Mouse (Mus musculus) monocyte, adult 59 days (primary cell): ENCODE measurements around the gene Sars. TPM values are rescaled to one million over a fixed set of nuclear protein-coding genes. Genes with fewer than 3 reads are reported as not detected.

ENCODE experiments used
- total RNA-seq, 2 experiments: library from RNA; stranded (reverse); gene quantifications; one replicate each; pipeline ENCODE4 v1.2.4; 2023

Sars gene
- 10 to 100 TPM; 78.4 to 82.3 TPM for total RNA-seq

DNA sequence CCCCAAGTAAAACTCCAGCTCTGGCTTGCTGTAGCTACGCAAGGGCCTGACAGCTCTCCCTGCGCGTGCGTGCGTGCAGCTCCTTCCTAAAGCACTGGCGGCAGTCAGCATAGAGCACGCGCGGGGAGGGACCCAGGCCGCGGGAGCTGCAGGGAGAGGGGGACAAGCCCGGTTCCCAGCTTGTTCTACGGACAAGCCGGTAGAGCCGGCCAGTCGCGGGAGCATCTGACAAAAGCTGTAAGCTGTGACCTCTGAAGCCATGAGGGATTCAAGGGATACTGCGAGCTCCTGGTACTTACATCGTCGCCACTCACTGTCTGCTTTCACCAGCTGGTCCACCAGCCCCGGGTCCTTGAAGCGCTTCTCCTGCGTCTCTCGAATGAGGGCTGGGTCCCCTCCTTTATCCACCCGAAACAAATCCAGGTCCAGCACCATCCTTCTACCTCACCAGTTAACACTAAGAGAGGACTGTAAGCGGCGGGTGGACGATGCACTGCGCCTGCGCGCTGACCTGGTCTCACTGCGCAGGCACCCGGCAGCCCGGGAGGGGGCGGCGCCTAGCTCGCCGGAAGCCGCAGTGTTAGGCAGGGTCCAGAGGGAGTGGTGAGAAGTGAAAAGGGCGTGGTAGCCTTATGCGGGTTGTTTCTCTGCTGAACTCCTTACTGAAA, at the start of gene Sars:
Gene Sars (minus strand): TSS at position 512 of the 668 bp plus-strand sequence.

DNA sequence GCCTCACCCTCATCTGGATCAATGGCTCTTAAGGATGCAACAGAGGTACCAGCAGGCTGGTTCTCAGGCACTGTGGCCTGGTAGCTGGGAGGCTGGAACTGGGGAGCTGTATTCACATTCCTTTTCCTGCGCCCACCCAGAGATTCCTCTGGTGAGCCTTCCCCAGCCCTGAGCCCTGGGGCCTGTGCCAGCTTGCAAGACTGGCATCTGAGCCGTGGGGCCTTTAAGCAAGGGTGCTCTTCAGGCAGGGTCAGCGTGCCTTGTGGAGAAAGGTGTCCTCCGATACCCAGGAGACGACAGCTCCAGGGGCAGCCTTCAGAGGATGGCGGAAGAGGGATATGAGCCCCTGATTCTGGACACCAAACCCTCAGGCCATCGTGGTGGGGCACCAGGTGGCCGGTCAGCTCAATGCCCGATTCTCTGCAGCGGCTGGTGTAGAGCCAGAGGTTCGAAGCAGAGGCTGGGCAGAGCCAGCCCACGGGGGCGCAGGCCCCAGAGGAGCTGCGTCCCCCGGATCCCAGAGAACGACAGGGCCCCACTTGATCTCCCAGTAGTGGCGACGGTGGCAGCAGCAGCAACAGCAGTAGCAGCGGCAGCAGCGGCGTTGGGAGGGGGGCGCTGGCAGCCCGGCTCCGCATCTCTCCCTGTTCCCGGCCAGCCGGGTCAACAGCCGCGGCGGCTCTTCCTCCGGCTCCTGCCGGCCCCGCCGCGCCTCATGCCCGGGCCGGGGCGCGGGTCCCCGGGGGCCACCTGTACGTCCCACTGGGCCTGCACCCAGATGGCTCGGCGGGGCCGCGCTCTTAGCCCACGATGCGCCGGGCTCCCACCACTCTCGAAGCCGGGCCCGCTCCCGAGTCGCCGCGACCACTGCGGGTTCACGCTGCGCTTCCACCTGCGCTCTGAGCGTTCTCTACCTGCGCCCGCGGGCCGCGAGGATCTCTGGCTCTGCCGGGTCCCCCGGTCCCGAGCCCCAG, 29.9 kb downstream of the Sars start, which contains the start of gene Celsr2:
Gene Celsr2 (minus strand): TSS at position 696 of the 974 bp plus-strand sequence.

DNA sequence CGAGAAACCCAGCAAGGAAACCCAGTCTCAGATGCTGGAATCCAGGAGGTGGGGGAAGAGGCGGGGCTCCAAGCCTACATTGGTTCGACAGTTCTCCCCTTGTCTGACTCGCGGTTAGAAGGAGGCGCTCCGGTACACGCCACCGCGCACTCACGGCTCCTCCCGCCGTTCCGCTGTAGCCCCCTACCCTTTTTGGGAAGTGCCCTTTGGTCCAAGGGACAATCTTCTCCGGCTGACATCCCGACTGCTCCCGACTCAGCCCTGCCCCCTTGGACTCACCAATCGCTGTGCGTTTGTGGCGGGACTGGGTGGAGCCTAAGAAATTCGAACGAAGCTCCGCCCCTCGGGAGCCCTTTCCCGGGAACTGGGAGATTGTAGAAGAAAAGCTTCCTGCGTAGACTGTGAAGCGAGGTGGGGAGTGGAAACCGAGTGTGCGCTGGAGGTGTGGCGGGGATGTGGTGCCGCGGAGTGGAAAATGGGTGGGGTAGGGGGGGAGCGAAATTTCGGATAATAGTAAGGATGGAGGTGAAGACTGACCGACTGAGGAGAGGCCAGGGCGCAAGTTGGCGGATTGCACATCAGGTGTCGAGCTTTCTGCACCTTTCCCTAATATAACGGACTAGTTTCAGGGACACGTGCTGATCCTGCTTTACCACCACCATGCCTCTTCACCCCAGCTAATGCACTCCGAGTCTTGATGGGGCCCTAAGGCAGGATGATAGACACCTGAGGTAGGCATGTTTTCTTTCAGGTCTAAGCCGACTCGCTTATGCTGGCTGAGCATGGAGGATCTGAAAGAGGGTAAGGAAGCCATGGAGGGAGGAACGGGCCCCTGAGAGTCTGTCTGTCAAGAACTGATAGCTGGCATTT, 61.3 kb downstream of the Sars start, which contains the start of gene Psrc1:
Gene Psrc1 (plus strand): TSS at position 355 of the 870 bp plus-strand sequence.

Other genes with a start within 250 kb of the Sars start
- 10 to 100 TPM; 19.2 to 22.1 TPM for gene Cyb561d1, start 244.0 kb downstream of the Sars start, total RNA-seq
- gene Atxn7l2, start 234.3 kb downstream of the Sars start, total RNA-seq = 10 to 100 TPM; 16.7 to 17.0 TPM
- gene Sypl2, start 218.6 kb downstream of the Sars start, total RNA-seq = not detected
- gene Psma5, start 188.3 kb downstream of the Sars start, total RNA-seq = 10 to 100 TPM; 42.6 to 47.6 TPM
- 100 to 1,000 TPM; 125 to 140 TPM for gene Sort1, start 161.1 kb downstream of the Sars start, total RNA-seq
- not detected for gene Mybphl, start 80.3 kb downstream of the Sars start, total RNA-seq
- gene Psrc1, start 61.4 kb downstream of the Sars start, total RNA-seq = 1 to 10 TPM in 1 of 2 experiments, under 1 TPM in 1; 0.76 to 2.1 TPM
- 1 to 10 TPM; 1.0 to 1.8 TPM for gene Celsr2, start 29.7 kb downstream of the Sars start, total RNA-seq
- gene 1700013F07Rik, start 88.9 kb upstream of the Sars start, total RNA-seq = not detected
- gene 5330417C22Rik, start 91.3 kb upstream of the Sars start, total RNA-seq = not detected
- gene Tmem167b, start 117.3 kb upstream of the Sars start, total RNA-seq = 10 to 100 TPM; 36.9 to 38.4 TPM
- 10 to 100 TPM; 24.1 to 30.4 TPM for gene Taf13, start 126.5 kb upstream of the Sars start, total RNA-seq
- 10 to 100 TPM in 1 of 2 experiments, 1 to 10 TPM in 1; 8.2 to 18.8 TPM for gene Wdr47, start 146.1 kb upstream of the Sars start, total RNA-seq
- gene Clcc1, start 208.7 kb upstream of the Sars start, total RNA-seq = 10 to 100 TPM; 32.7 to 36.7 TPM